Mouse (Mus musculus) embryonic facial prominence, embryonic 12.5 days (tissue): ENCODE measurements at regions not wholly inside any gene's neighbourhood (a gene's known extent, or its start where the extent isn't known, plus 50 kb on each side); places are given as distances from the start of the nearest gene placed in this dataset.
A peak's percentile ranks its signal among the peaks of the same experiment; 100 is the strongest.

Source experiments
- ATAC-seq: fragments of 200-750 bp; cut with Nextera tagmentation; 2 replicates; pipeline ENCODE4 v1.8.0; 2017; ENCODE audit not compliant: insufficient number of reproducible peaks, insufficient read depth, low FRiP score, low TSS enrichment
- H3K27ac ChIP-seq: fragments of 300-500 bp; sonication (generic); 2 replicates; pipeline ENCODE4 v1.5.1; 2016; ENCODE audit warnings: mild to moderate bottlenecking
- H3K27me3 ChIP-seq: fragments of 300-500 bp; sonication (generic); 2 replicates; pipeline ENCODE4 v1.6.1; 2016; ENCODE audit warnings: mild to moderate bottlenecking, moderate library complexity
- H3K36me3 ChIP-seq: fragments of 300-500 bp; sonication (generic); 2 replicates; pipeline ENCODE4 v1.6.1; 2016; ENCODE audit warnings: mild to moderate bottlenecking
- H3K4me1 ChIP-seq: fragments of 300-500 bp; sonication (generic); 2 replicates; pipeline ENCODE4 v1.6.1; 2016
- H3K4me2 ChIP-seq: fragments of 300-500 bp; sonication (generic); replicated peaks from 2 replicates; pipeline ENCODE4 v1.6.1; 2016; ENCODE audit warnings: mild to moderate bottlenecking, moderate library complexity
- H3K4me3 ChIP-seq: fragments of 300-500 bp; sonication (generic); 2 replicates; pipeline ENCODE4 v1.5.1; 2016; ENCODE audit warnings: mild to moderate bottlenecking
- H3K9ac ChIP-seq: fragments of 300-500 bp; sonication (generic); 2 replicates; pipeline ENCODE4 v1.6.1; 2016; ENCODE audit warnings: mild to moderate bottlenecking, moderate library complexity
- H3K9me3 ChIP-seq: fragments of 300-500 bp; sonication (generic); 2 replicates; pipeline ENCODE4 v1.6.1; 2016; ENCODE audit warnings: mild to moderate bottlenecking, moderate library complexity
- WGBS: fragments of 180-500 bp; shearing (Covaris S2); methylation state at CpG from one replicate; pipeline ENCODE4 v1.1.7; 2016; 5-methylcytosine and 5-hydroxymethylcytosine counted together

DNA sequence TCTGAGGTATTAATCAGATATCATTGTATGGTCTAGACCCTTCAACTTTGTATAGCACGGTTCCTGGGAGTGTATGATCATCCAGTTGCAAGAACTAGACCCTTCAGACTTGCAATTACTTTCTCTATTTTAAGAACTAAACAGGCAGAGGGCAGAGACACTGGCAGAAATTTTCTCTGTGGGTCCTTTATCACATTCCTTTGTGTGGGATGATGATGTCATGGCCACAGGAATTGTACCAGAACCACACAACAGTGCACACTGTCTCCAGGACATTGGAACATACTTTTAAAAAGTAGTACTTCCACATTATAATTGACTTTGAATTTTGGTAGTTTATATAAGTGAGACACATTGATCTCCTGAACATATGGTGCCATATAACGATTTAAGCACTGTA, 674.2 kb downstream of the Rfpl4b start:
- no peaks in the 10 kb centered on the region for H3K4me1 ChIP-seq
- no peaks in the 10 kb centered on the region for H3K27me3 ChIP-seq
- no peaks in the 10 kb centered on the region for H3K36me3 ChIP-seq
- no peak overlapping the region for H3K9ac ChIP-seq
- no peaks in the 10 kb centered on the region for H3K9me3 ChIP-seq
- H3K4me3 ChIP-seq = no peak overlapping the region
- 86% methylated on average over 2 of the region's 2 CpGs for WGBS
- H3K27ac ChIP-seq = no peak overlapping the region
- no peak overlapping the region for H3K4me2 ChIP-seq
- ATAC-seq = no peak

DNA sequence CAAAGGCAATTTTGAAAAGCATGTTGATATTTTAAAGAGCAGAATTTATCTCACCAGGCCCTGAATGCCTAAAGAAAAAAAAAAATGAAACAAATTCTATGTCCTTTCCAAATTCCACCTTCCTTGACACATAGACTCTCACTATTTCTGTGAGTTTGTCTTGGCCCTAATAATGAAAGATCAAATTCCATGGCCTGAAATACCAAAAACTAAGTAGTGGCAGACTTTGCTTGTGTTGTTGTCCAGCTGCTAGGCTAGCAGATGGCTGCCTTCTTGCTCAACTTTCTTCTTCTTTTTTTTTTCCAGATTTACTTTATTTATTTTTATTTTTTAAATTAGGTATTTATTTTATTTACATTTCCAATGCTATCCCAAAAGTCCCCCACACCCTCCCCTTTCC, 682.4 kb downstream of the Rfpl4b start:
- Histone ChIP-seq H3K4me3 (no peak overlapping the region), H3K27me3 (no peaks in the 10 kb centered on the region), H3K27ac (no peak overlapping the region), H3K9ac (no peak overlapping the region), H3K4me2 (no peak overlapping the region), H3K4me1 (no peaks in the 10 kb centered on the region), H3K9me3 (no peaks in the 10 kb centered on the region), H3K36me3 (no peaks in the 10 kb centered on the region)
- ATAC-seq = no peak

DNA sequence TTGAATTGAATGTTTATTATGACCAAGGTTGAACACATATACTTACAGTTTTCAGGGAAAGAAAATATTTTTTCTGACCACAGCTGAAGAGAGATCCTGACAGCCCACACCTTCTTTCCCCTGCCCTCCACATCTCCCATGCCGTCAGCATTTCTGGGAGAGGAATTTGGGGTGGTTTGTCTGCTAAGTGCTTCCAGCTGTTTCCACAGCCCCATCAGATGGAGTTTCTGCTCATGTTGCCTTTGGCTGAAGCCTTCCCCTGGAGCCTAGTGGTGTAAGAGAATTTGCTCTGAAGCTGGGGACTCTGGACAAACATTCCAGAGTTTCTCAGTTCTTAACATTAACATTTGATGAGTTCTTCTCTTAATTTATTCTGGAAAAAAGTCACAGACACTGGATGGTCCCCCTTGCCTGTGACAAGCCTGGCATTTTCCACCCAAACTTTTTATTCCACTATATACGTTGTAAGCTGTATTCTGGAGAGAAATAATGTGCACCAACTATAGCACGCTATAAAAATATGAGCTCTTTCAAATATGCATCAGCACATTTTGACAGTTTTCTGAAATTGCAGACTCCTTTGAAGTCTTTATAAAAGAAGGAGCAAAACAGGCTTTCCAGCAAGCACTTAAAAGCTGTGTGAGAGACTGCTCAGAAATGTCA, 699.5 kb downstream of the Rfpl4b start:
- WGBS = 22% methylated on average over 3 of the region's 3 CpGs
- ATAC-seq = peak; percentile 84
- peaks cover 11% of the 10 kb centered on the region; the same call in 1 of the 2 replicates for H3K4me1 ChIP-seq
- H3K4me2 ChIP-seq = 0 out of 2 replicates have a peak overlapping the region, but pooled peaks have one; percentile 9
- no peaks in the 10 kb centered on the region for H3K9me3 ChIP-seq
- no peak overlapping the region for H3K9ac ChIP-seq
- peak overlapping the region; percentile 66 for H3K27ac ChIP-seq
- no peak overlapping the region for H3K4me3 ChIP-seq
- no peaks in the 10 kb centered on the region for H3K27me3 ChIP-seq
- no peaks in the 10 kb centered on the region for H3K36me3 ChIP-seq

GRCm38 (mm10) chr10:38118601-38119000, 703.0 kb downstream of the Rfpl4b start:
- no peaks in the 10 kb centered on the region for H3K27me3 ChIP-seq
- H3K9ac ChIP-seq = no peak overlapping the region
- no peak overlapping the region for H3K4me2 ChIP-seq
- no peaks in the 10 kb centered on the region for H3K9me3 ChIP-seq
- WGBS = 22% methylated on average over 1 of the region's 1 CpGs
- H3K4me3 ChIP-seq = no peak overlapping the region
- no peak for ATAC-seq
- H3K4me1 ChIP-seq = peaks cover 11% of the 10 kb centered on the region; the same call in 1 of the 2 replicates
- H3K36me3 ChIP-seq = no peaks in the 10 kb centered on the region
- 0 out of 2 replicates have a peak overlapping the region, but pooled peaks have one; percentile 67 for H3K27ac ChIP-seq

DNA sequence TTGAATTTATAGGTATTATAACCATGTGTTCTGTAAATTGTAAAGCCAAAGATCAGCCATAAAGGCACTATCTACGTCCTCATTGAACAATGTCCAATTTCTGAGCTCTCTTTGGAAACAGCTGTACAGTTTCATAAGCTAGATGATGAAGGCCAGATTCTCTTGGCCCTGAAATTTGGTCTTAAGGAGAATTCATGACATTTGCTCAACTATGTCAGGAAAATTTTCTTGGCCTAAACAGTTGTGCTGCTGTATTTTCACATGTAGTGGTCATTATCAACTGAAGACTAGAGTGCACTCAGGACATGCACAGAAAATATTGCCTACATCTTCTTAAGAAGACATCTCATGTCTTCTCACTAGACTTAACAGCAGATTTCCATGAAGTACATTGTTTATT, 705.1 kb downstream of the Rfpl4b start:
- no peak for ATAC-seq
- no peaks in the 10 kb centered on the region for H3K27me3 ChIP-seq

GRCm38 (mm10) chr10:38114194-38114593, 707.4 kb downstream of the Rfpl4b start:
- H3K27ac ChIP-seq = no peak overlapping the region
- H3K27me3 ChIP-seq = no peaks in the 10 kb centered on the region
- H3K4me1 ChIP-seq = peaks cover 5% of the 10 kb centered on the region; the same call in 1 of the 2 replicates
- 82% methylated on average over 2 of the region's 2 CpGs for WGBS
- H3K4me2 ChIP-seq = no peak overlapping the region
- no peak for ATAC-seq
- H3K9me3 ChIP-seq = no peaks in the 10 kb centered on the region
- H3K9ac ChIP-seq = no peak overlapping the region
- no peak overlapping the region for H3K4me3 ChIP-seq
- H3K36me3 ChIP-seq = no peaks in the 10 kb centered on the region

More for the DNA sequence above, 705.1 kb downstream of the Rfpl4b start:
- no peak overlapping the region for H3K4me3 ChIP-seq
- H3K9ac ChIP-seq = no peak overlapping the region
- no peak overlapping the region for H3K4me2 ChIP-seq
- H3K4me1 ChIP-seq = peaks cover 5% of the 10 kb centered on the region; the same call in 1 of the 2 replicates
- H3K27ac ChIP-seq = no peak overlapping the region
- no peaks in the 10 kb centered on the region for H3K9me3 ChIP-seq
- WGBS = 73% methylated on average over 1 of the region's 1 CpGs
- H3K36me3 ChIP-seq = no peaks in the 10 kb centered on the region

- H3K27me3 ChIP-seq = no peaks in the 10 kb centered on the region
- no peak overlapping the region for H3K4me2 ChIP-seq
- H3K9ac ChIP-seq = no peak overlapping the region
- 78% methylated on average over 6 of the region's 6 CpGs for WGBS
- no peaks in the 10 kb centered on the region for H3K9me3 ChIP-seq
- no peak for ATAC-seq
- H3K4me3 ChIP-seq = no peak overlapping the region
- no peaks in the 10 kb centered on the region for H3K4me1 ChIP-seq
- H3K27ac ChIP-seq = no peak overlapping the region
- no peaks in the 10 kb centered on the region for H3K36me3 ChIP-seq
These were observed 713.0 kb downstream of the Rfpl4b start for GRCm38 (mm10) chr10:38108591-38108990.

GRCm38 (mm10) chr10:38103570-38103969, 718.0 kb downstream of the Rfpl4b start:
- H3K9me3 ChIP-seq = no peaks in the 10 kb centered on the region
- H3K27me3 ChIP-seq = no peaks in the 10 kb centered on the region
- H3K36me3 ChIP-seq = no peaks in the 10 kb centered on the region
- H3K4me1 ChIP-seq = no peaks in the 10 kb centered on the region
- no peak overlapping the region for H3K27ac ChIP-seq
- no peak overlapping the region for H3K4me3 ChIP-seq
- 65% methylated on average over 1 of the region's 1 CpGs for WGBS
- no peak overlapping the region for H3K9ac ChIP-seq
- H3K4me2 ChIP-seq = no peak overlapping the region
- ATAC-seq = no peak

GRCm38 (mm10) chr10:38078521-38078920, 743.1 kb downstream of the Rfpl4b start:
- 89% methylated on average over 2 of the region's 2 CpGs for WGBS
- ATAC-seq = no peak
- no peaks in the 10 kb centered on the region for H3K9me3 ChIP-seq

GRCm38 (mm10) chr10:38072394-38072793, 749.2 kb downstream of the Rfpl4b start:
- no peak overlapping the region for H3K27ac ChIP-seq
- WGBS = 89% methylated on average over 1 of the region's 1 CpGs

More at GRCm38 (mm10) chr10:38078521-38078920, 743.1 kb downstream of the Rfpl4b start:
- Histone ChIP-seq H3K4me3 (no peak overlapping the region), H3K27ac (no peak overlapping the region), H3K9ac (no peak overlapping the region), H3K36me3 (no peaks in the 10 kb centered on the region), H3K4me1 (no peaks in the 10 kb centered on the region), H3K27me3 (no peaks in the 10 kb centered on the region), H3K4me2 (no peak overlapping the region)

DNA sequence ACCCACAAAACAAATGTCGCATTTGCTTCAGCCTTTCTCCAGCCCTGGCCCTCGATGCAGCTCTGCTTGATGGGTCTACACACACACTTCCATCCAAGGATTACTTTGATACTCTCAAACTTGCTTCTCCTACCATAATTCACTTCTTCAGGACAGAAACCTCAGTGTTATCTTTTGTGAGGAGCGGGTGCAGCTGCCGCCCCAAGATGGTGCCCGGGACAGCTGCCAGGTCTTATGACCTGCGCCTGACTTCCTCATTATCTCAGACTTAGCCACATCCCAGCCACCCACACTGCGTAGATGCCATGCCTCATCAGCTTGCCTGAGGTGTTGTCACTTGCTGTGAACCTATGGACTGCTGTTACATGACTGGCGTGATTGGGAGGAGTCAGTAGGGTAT, 762.5 kb downstream of the Rfpl4b start:
- H3K9me3 ChIP-seq = peaks cover 16% of the 10 kb centered on the region
- 85% methylated on average over 8 of the region's 8 CpGs for WGBS
- H3K4me3 ChIP-seq = no peak overlapping the region
- ATAC-seq = no peak
- no peaks in the 10 kb centered on the region for H3K4me1 ChIP-seq
- H3K4me2 ChIP-seq = no peak overlapping the region
- no peak overlapping the region for H3K9ac ChIP-seq
- no peaks in the 10 kb centered on the region for H3K27me3 ChIP-seq
- no peak overlapping the region for H3K27ac ChIP-seq
- no peaks in the 10 kb centered on the region for H3K36me3 ChIP-seq

More at GRCm38 (mm10) chr10:38072394-38072793, 749.2 kb downstream of the Rfpl4b start:
- Histone ChIP-seq H3K9me3 (no peaks in the 10 kb centered on the region), H3K4me1 (no peaks in the 10 kb centered on the region), H3K36me3 (no peaks in the 10 kb centered on the region), H3K9ac (no peak overlapping the region), H3K27me3 (no peaks in the 10 kb centered on the region), H3K4me2 (no peak overlapping the region), H3K4me3 (no peak overlapping the region)
- no peak for ATAC-seq

GRCm38 (mm10) chr10:38010452-38010851, 811.1 kb downstream of the Rfpl4b start:
- Histone ChIP-seq H3K36me3 (no peaks in the 10 kb centered on the region), H3K4me3 (no peak overlapping the region), H3K9me3 (no peaks in the 10 kb centered on the region), H3K9ac (no peak overlapping the region), H3K4me1 (no peaks in the 10 kb centered on the region), H3K4me2 (no peak overlapping the region), H3K27me3 (no peaks in the 10 kb centered on the region), H3K27ac (no peak overlapping the region)
- 84% methylated on average over 2 of the region's 2 CpGs for WGBS
- no peak for ATAC-seq
